9 mouse cellular contexts compared by ENCODE assay signal in genomic region chr15:86005691-86006525, GRCm38 (mm10). TPM values are rescaled to one million over a fixed set of nuclear protein-coding genes. Genes with fewer than 3 reads are reported as not detected.
DNase-seq lines count a peak whose midpoint lies in the region; ATAC-seq lines count a peak whose summit lies in the region.
"Had no signal": no experiment of that assay in that cellular context is flagged by ENCODE, and none has a peak within 500 bp of the region (broad histone marks: within the 10 kb centered on the region; RNA-seq: fewer than 3 reads in every experiment).

No protein-coding gene starts in this region.

- H3K9me3 ChIP-seq in embryonic facial prominence, embryonic 14.5 days (ENCODE audit: control insufficient read depth, low read length), result no peaks in the 10 kb centered on the region
- H3K9me3 ChIP-seq in neural tube, embryonic 13.5 days, result no peaks in the 10 kb centered on the region

- no peak overlapping the region for H3K27ac ChIP-seq in embryonic facial prominence, embryonic 14.5 days (replicated peaks; ENCODE audit: low read depth, low read length)
- H3K27ac ChIP-seq in neural tube, embryonic 13.5 days (replicated peaks), result peak overlapping the region; percentile 82

- no peaks in the 10 kb centered on the region for H3K27me3 ChIP-seq in embryonic facial prominence, embryonic 14.5 days (replicated peaks; ENCODE audit: control insufficient read depth, insufficient read depth, low read length)
- H3K27me3 ChIP-seq in neural tube, embryonic 13.5 days, result no peaks in the 10 kb centered on the region

- no peak overlapping the region for H3K4me3 ChIP-seq in embryonic facial prominence, embryonic 14.5 days (ENCODE audit: low read depth, low read length)
- H3K4me3 ChIP-seq in neural tube, embryonic 13.5 days, result no peak overlapping the region

- H3K4me2 ChIP-seq in embryonic facial prominence, embryonic 14.5 days (ENCODE audit: low read depth, low read length), result no peak overlapping the region
- peak overlapping the region; percentile 9 for H3K4me2 ChIP-seq in neural tube, embryonic 13.5 days

- no peak for ATAC-seq in embryonic facial prominence, embryonic 14.5 days (ENCODE audit: low read depth)
- peak; percentile 47; the same call in 1 of the 2 replicates for ATAC-seq in neural tube, embryonic 13.5 days (ENCODE audit: low read depth)
- no peak for ATAC-seq in activated CD4-positive, CD25-positive, alpha-beta regulatory T cell, adult 4 months
- ATAC-seq: intestine, postnatal 0 days had no signal

- 27% methylated on average over 11 of the region's 11 CpGs for WGBS in embryonic facial prominence, embryonic 14.5 days
- WGBS in neural tube, embryonic 13.5 days, result 7% methylated on average over 11 of the region's 11 CpGs

- H3K9ac ChIP-seq in embryonic facial prominence, embryonic 14.5 days (ENCODE audit: low read depth, low read length), result no peak overlapping the region
- peak overlapping the region; percentile 41; the same call in 1 of the 2 replicates for H3K9ac ChIP-seq in neural tube, embryonic 13.5 days

- intact Hi-C loops in gastrocnemius, postnatal 14 days (cut with DNase I; ENCODE audit: low total_unique reads), result no loop called here
- intact Hi-C loops in heart, postnatal 14 days (cut with DNase I), result no loop called here
- intact Hi-C loops in left cerebral cortex, postnatal 10 days (cut with DNase I), result no loop called here

- no peaks in the 10 kb centered on the region for H3K4me1 ChIP-seq in embryonic facial prominence, embryonic 14.5 days (ENCODE audit: control insufficient read depth, insufficient read depth, low read length)
- peaks cover 60% of the 10 kb centered on the region for H3K4me1 ChIP-seq in neural tube, embryonic 13.5 days (replicated peaks)

- peak; percentile 44 to 69 for DNase-seq in gastrocnemius, adult 8-10 months (ENCODE audit: low spot score in 2 of 2)
- no peak for DNase-seq in gastrocnemius, postnatal 14 days
- DNase-seq in embryonic facial prominence, embryonic 14.5 days (ENCODE audit: low spot score), result peak; percentile 32
- DNase-seq in heart, postnatal 14 days, result peak; percentile 40 to 58
- no peak for DNase-seq in left cerebral cortex, postnatal 10 days (ENCODE audit: extremely low spot score in 1 of 2, low spot score in 2 of 2)
- no peak for DNase-seq in frontal cortex, postnatal 36 days (ENCODE audit: low spot score in 2 of 2)

- no peaks in the 10 kb centered on the region for H3K36me3 ChIP-seq in embryonic facial prominence, embryonic 14.5 days (ENCODE audit: control insufficient read depth, insufficient read depth, low read length)
- H3K36me3 ChIP-seq in neural tube, embryonic 13.5 days, result no peaks in the 10 kb centered on the region

RNA-seq across cellular contexts. Expression of gene Celsr1, which starts 27.7 kb away (rescaled TPM):
- under 1 TPM; 0.02 to 0.36 (median 0.10) TPM for total RNA-seq in gastrocnemius, adult 8-10 months (2022)
- under 1 TPM; 0.31 to 0.94 TPM for total RNA-seq in gastrocnemius, postnatal 14 days (2021)
- polyA plus RNA-seq in embryonic facial prominence, embryonic 14.5 days (2014; fragmentation: Nextera tagmentation; extraction: Ambion mirVana), result 5.5 TPM in 2 replicates
- 10 to 100 TPM in 1 of 2 experiments, 1 to 10 TPM in 1; 10.0 to 11.5 TPM for total RNA-seq in heart, postnatal 14 days (2021)
- polyA plus RNA-seq in neural tube, embryonic 13.5 days (2015; fragmentation: Nextera tagmentation; extraction: Ambion mirVana), result 1.8 TPM in 2 replicates
- polyA plus RNA-seq in activated CD4-positive, CD25-positive, alpha-beta regulatory T cell, adult 4 months (2017; shearing (Covaris generic)), result 1 to 10 TPM; 3.9 to 4.9 TPM
- total RNA-seq in left cerebral cortex, postnatal 10 days (2021), result 1 to 10 TPM; 2.4 to 3.4 TPM

RNA-seq across cellular contexts. Expression of gene Gramd4, which starts 51.6 kb away (rescaled TPM):
- 1 to 10 TPM; 5.8 to 9.2 (median 8.1) TPM for total RNA-seq in gastrocnemius, adult 8-10 months (2022)
- total RNA-seq in gastrocnemius, postnatal 14 days (2021), result 1 to 10 TPM; 7.2 to 8.2 TPM
- 7.6 and 10.8 TPM in 2 replicates for polyA plus RNA-seq in embryonic facial prominence, embryonic 14.5 days (2014; fragmentation: Nextera tagmentation; extraction: Ambion mirVana)
- total RNA-seq in heart, postnatal 14 days (2021), result 10 to 100 TPM; 32.4 to 35.0 TPM
- polyA plus RNA-seq in neural tube, embryonic 13.5 days (2015; fragmentation: Nextera tagmentation; extraction: Ambion mirVana), result 32.5 TPM in 2 replicates
- 10 to 100 TPM; 20.5 to 22.7 TPM for polyA plus RNA-seq in activated CD4-positive, CD25-positive, alpha-beta regulatory T cell, adult 4 months (2017; shearing (Covaris generic))
- total RNA-seq in left cerebral cortex, postnatal 10 days (2021), result 10 to 100 TPM; 38.3 to 41.4 TPM

Comparison
In these comparisons a context has a peak if more than half of its experiments do, and no peak if none do; other contexts are left out.
1. DNase-seq: peak in gastrocnemius, adult 8-10 months (2 of 2), embryonic facial prominence, embryonic 14.5 days (single experiment) and heart, postnatal 14 days (2 of 2); none in gastrocnemius, postnatal 14 days (single experiment), left cerebral cortex, postnatal 10 days (0 of 2) and frontal cortex, postnatal 36 days (0 of 2).